Mouse (Mus musculus) right cerebral cortex, postnatal 4 days (tissue): ENCODE results near the gene Cyp2t4.

ENCODE experiments used
- DNase-seq: peaks from one replicate; pipeline ENCODE4 v3.0.0-alpha.2; 2022

Gene Cyp2t4

GRCm38 (mm10) chr7:27189271-27189931 is 35.9 kb downstream of the Cyp2t4 start:
- no peak for DNase-seq

- DNase-seq, result no peak
Measured at GRCm38 (mm10) chr7:27192434-27192833, 38.9 kb downstream of the Cyp2t4 start.

DNA sequence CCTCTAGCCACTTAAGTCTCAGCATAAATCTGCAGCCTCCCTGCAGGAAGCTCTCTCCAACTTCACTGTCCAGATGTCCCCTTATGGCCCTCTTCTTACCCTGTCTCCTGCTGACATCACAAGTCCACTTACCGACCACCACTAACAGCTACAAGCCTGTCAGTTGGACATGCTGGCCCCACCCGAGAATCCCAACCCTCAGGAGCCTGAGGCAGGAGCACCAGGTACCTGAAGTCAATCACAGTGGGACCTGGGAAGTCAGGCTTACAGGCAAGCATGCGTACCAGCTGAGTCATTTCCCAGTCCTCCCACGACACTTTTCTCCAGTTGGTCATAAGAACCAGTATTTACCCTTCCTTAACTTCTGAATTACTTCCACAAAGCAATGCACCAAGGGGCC is 40.2 kb downstream of the Cyp2t4 start:
- no peak for DNase-seq

- peak; percentile 91 for DNase-seq
Measured at GRCm38 (mm10) chr7:27195681-27196611, 42.4 kb downstream of the Cyp2t4 start, which contains the start of the genes BC024978 and Snrpa. Gene BC024978 (plus strand): TSS chr7:27195781. Gene Snrpa (minus strand): TSS chr7:27196271.

DNA sequence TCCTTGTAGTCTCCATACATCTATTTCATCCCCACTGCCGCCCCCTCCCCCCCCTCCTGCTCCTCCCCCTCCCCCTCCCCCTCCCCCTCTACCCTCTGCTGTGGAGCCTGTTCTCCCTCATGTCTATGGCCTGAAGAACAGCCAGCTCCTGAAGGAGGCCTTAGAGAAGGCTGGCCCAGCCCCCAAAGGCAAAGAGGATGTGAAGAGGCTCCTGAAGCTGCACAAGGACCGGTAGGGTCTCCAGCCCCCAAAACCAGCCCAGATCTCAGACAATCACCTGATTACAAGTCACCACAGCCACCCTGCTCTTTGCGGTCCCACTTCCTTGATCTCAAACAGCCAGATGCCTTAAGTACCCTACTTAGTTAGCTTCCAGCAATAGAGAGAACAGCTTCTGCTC is 43.6 kb downstream of the Cyp2t4 start:
- no peak for DNase-seq

- DNase-seq, result no peak
Measured at GRCm38 (mm10) chr7:27197634-27198033, 44.1 kb downstream of the Cyp2t4 start.

GRCm38 (mm10) chr7:27198355-27198754 is 44.8 kb downstream of the Cyp2t4 start:
- no peak for DNase-seq

- no peak for DNase-seq
Measured at GRCm38 (mm10) chr7:27198779-27199178, 45.3 kb downstream of the Cyp2t4 start.

GRCm38 (mm10) chr7:27203730-27204449 is 50.4 kb downstream of the Cyp2t4 start:
- DNase-seq, result no peak
